Mouse (Mus musculus): Measurements from ENCODE around the gene Atp1a2.

DNA sequence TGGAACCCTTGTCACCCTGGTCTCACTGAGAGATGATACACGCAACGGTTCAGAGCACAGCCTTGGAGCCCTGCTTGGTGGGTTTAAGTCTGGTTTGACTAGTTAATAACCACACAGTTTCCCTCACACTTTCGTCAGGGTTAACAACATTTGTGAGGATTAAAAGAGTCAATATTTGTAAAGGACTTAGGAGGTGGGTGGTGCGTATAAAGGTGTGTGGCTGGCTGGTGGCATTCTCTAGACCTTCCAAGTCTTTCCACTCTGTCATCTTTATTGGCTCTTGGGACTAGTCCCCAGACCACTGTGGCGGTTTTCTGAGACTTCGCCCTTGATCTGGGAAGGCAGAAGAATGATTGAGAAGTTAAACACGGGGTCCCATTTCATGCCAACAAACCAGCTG, 47.0 kb upstream of the Atp1a2 start:
- TF ChIP-seq MAFK (IDR thresholded peaks at IDR 0.05; ENCODE audit: insufficient read depth, low read depth, low read length) (no peak), ZC3H11A (IDR thresholded peaks at IDR 0.05; ENCODE audit: borderline replicate concordance, low read depth, low read length) (no peak), HCFC1 (IDR thresholded peaks at IDR 0.05; ENCODE audit: borderline replicate concordance, insufficient read depth, low read length) (no peak), CHD2 (IDR thresholded peaks at IDR 0.05; ENCODE audit: low read depth, low read length) (no peak)

Data from ES-E14 (cell line).